Mouse (Mus musculus): Measurements from ENCODE around the gene Hdgfl3.

DNA sequence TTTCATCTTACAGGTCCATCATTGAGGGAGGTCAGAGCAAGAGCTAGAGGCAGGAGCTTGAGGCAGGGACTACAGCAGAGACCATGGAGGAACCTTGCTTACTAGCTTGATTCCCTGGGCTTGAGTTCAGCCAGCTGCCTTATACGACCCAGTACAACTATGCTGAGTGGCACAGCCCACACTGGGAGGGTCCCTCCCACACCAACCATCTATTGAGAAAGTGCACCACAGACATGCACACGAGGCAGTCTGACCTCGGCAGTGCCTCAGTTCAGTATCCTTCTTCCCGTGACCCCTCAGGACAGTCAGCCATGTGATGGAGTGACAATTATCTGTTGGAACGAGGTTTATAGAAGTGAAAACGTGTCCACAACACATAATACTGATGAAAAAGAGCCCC lies 94.5 kb downstream of the Hdgfl3 start:
- TF ChIP-seq POLR2A (IDR thresholded peaks at IDR 0.05; ENCODE audit: borderline replicate concordance, control insufficient read depth, low read depth, low read length), result no peak
- no peak for TF ChIP-seq CTCF (IDR thresholded peaks at IDR 0.05; ENCODE audit: control insufficient read depth, insufficient read depth, low read length)

Data from bone marrow, adult 2 months (tissue).